8 mouse cellular contexts compared by ENCODE assay signal in the genomic region with DNA sequence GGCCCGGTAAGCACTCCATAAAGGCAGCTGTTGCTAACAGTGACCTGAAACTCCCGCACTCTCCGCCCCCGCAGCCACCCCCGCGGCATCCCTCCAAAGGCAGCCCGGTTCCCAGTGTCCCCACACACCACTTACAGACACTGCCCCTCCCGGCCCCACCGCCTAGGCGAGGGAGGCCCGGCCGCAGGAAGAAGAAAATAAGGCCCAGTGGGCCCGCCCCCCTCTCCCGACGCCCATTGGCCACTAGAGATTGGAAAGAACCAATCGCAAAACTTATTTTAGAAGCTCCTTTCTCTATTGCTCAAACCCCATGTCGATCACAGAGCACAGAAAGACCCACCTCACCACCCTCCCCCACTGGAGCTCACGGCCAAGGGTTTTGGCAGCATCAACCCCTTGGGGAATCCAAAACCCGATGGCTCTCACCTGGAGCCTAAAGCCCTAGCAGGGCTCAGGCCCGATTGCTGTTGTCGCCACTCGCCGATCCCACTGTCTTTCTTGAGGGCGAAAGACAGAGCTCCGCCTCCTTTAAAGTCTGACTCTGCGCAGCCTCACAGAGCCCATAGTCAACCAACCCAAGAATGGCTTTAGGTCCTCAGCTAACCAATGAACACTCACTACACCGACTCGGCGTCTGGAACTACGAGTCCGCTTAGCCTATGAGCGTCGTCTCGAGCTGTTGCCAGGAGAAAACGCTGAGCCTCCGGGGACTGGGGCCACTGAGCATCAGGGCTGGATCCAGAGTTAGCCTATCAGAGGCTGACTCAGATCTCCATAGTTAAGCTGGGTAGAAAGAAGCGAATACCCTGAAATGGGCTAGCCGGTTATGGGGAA. TPM values are rescaled to one million over a fixed set of nuclear protein-coding genes. Genes with fewer than 3 reads are reported as not detected.
DNase-seq lines count a peak whose midpoint lies in the region; ATAC-seq lines count a peak whose summit lies in the region.

A gene (minus strand): TSS at position 577 of the 834 bp plus-strand sequence.

- H3K9ac ChIP-seq in forebrain, embryonic 14.5 days (ENCODE audit: low read length) = peak within 1 kb of the TSS; percentile 82
- H3K9ac ChIP-seq in neural tube, embryonic 15.5 days (replicated peaks) = peak within 1 kb of the TSS; percentile 79

- peak within 1 kb of the TSS; percentile 96 for H3K27ac ChIP-seq in forebrain, embryonic 14.5 days (ENCODE audit: low read depth, low read length)
- H3K27ac ChIP-seq in neural tube, embryonic 15.5 days (replicated peaks) = peak within 1 kb of the TSS; percentile 99

- peak within 1 kb of the TSS; percentile 73 for H3K4me3 ChIP-seq in forebrain, embryonic 14.5 days (ENCODE audit: low read depth, low read length)
- H3K4me3 ChIP-seq in neural tube, embryonic 15.5 days (replicated peaks) = peak within 1 kb of the TSS; percentile 82

- peaks cover 9% of the 10 kb centered on the region for H3K4me1 ChIP-seq in forebrain, embryonic 14.5 days (ENCODE audit: control insufficient read depth, insufficient read depth, low read length)
- peaks cover 22% of the 10 kb centered on the region for H3K4me1 ChIP-seq in neural tube, embryonic 15.5 days

- no peaks in the 10 kb centered on the region for H3K9me3 ChIP-seq in forebrain, embryonic 14.5 days (replicated peaks; ENCODE audit: control insufficient read depth, low read length)
- no peaks in the 10 kb centered on the region for H3K9me3 ChIP-seq in neural tube, embryonic 15.5 days (replicated peaks)

- intact Hi-C loops in heart, postnatal 14 days (cut with DNase I) = no loop called here

- DNase-seq in ES-CJ7 (ENCODE audit: low read depth, low spot score) = peak; percentile 100
- DNase-seq in cerebellum, adult 11 months = peak; percentile 89
- peak; percentile 100 for DNase-seq in forebrain, embryonic 14.5 days (ENCODE audit: low spot score)
- peak; percentile 91 for DNase-seq in heart, postnatal 14 days
- DNase-seq in layer of hippocampus, adult 11-12 months (ENCODE audit: low spot score) = peak; percentile 95
- DNase-seq in lung, adult 18-20 months = peak; percentile 95 to 96
- peak; percentile 92 for DNase-seq in testis, postnatal 14 days (ENCODE audit: low spot score)

- peak; percentile 99 for ATAC-seq in forebrain, embryonic 14.5 days
- ATAC-seq in neural tube, embryonic 15.5 days (ENCODE audit: low FRiP score) = peak; percentile 100

- peak within 1 kb of the TSS; percentile 71 for H3K4me2 ChIP-seq in forebrain, embryonic 14.5 days (ENCODE audit: low read length)
- peak within 1 kb of the TSS; percentile 66 for H3K4me2 ChIP-seq in neural tube, embryonic 15.5 days

- H3K27me3 ChIP-seq in forebrain, embryonic 14.5 days (replicated peaks; ENCODE audit: control insufficient read depth, insufficient read depth, low read length) = no peaks in the 10 kb centered on the region
- H3K27me3 ChIP-seq in neural tube, embryonic 15.5 days (replicated peaks) = no peaks in the 10 kb centered on the region

- WGBS in forebrain, embryonic 14.5 days = under 1% methylated on average over 38 of the region's 38 CpGs
- under 1% methylated on average over 38 of the region's 38 CpGs for WGBS in neural tube, embryonic 15.5 days

- H3K36me3 ChIP-seq in forebrain, embryonic 14.5 days (ENCODE audit: control insufficient read depth, insufficient read depth, low read length) = peaks cover 28% of the 10 kb centered on the region
- H3K36me3 ChIP-seq in neural tube, embryonic 15.5 days = peaks cover 27% of the 10 kb centered on the region

RNA-seq across cellular contexts. Expression of the gene that starts here (rescaled TPM):
- polyA plus RNA-seq in forebrain, embryonic 14.5 days (2014; fragmentation: Nextera tagmentation; extraction: Ambion mirVana) = 51.4 and 66.7 TPM in 2 replicates
- 10 to 100 TPM; 34.8 to 36.6 TPM for total RNA-seq in heart, postnatal 14 days (2021)
- polyA plus RNA-seq in neural tube, embryonic 15.5 days (2015; fragmentation: Nextera tagmentation; extraction: Ambion mirVana) = 40.2 and 40.6 TPM in 2 replicates

Comparison
In these comparisons a context has a peak if more than half of its experiments do, and no peak if none do; other contexts are left out.
1. Peak in every context shown above with its lines: DNase-seq, ATAC-seq, H3K4me3 ChIP-seq and H3K27ac ChIP-seq.